In the genomic region with DNA sequence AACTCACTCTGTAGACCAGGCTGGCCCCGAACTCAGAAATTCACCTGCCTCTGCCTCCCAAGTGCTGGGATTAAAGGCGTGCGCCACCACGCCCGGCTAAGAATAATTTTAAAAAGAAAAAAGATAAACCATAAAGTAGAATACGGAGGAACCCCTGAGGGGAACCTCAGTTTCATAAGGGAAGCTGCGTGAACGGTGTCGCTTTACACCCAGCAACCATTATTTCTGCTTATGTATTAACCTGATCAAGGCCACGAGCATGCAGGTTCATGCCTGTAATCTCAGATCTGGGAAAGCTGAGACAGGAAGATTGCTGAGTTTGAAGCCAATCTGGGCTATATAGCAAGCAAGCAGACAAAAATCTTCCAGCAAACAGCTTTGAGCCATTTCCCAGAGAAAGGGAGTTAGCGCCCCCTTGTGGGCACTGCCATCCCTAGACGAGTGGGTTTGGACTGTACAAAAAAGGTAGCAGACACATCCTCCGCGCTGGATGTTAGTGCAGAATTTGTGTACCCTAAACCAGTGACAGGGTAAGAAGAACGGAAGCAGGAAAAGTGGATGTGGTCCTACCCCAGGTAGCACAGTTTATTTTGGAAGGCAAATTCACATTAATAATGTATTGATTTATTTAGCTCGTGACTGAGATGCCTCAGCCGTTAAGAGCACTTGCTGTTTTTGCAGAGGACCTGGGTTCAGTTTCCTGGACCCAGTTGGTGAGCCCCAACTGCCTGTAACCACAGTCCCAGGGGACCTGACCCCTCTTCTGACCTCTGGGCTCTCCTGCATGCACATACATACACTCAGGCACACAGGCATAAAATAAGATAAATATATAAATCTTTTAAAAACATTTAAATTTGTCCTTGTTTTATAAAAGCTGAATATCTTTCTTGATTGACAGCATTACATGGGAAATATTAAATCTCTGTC, we compare ENCODE assay signal across 8 mouse cellular contexts. TPM values are rescaled to one million over a fixed set of nuclear protein-coding genes. Genes with fewer than 3 reads are reported as not detected.
A peak's percentile ranks its signal among the peaks of the same experiment; 100 is the strongest.
DNase-seq lines count a peak whose midpoint lies in the region; ATAC-seq and TF ChIP-seq lines count a peak whose summit lies in the region.

No protein-coding gene starts in this region.

- H3K27me3 ChIP-seq in C2C12 (ENCODE audit: control insufficient read depth, insufficient read depth, insufficient read length) = no peaks in the 10 kb centered on the region
- no peaks in the 10 kb centered on the region for H3K27me3 ChIP-seq in embryonic facial prominence, embryonic 11.5 days (ENCODE audit: control insufficient read depth, insufficient read depth, low read length)
- H3K27me3 ChIP-seq in heart, embryonic 12.5 days (replicated peaks) = no peaks in the 10 kb centered on the region
- 0 out of 2 replicates have a peak, but pooled peaks cover 3% of the 10 kb centered on the region for H3K27me3 ChIP-seq in liver, embryonic 15.5 days
- no peaks in the 10 kb centered on the region for H3K27me3 ChIP-seq in neural tube, embryonic 13.5 days
- H3K27me3 ChIP-seq in stomach, postnatal 0 days (ENCODE audit: control insufficient read depth, insufficient read depth, low read length) = no peaks in the 10 kb centered on the region

- no peak overlapping the region for H3K9ac ChIP-seq in embryonic facial prominence, embryonic 11.5 days (replicated peaks; ENCODE audit: low read length)
- H3K9ac ChIP-seq in heart, embryonic 12.5 days = no peak overlapping the region
- H3K9ac ChIP-seq in liver, embryonic 15.5 days = no peak overlapping the region
- H3K9ac ChIP-seq in neural tube, embryonic 13.5 days = no peak overlapping the region
- no peak overlapping the region for H3K9ac ChIP-seq in stomach, postnatal 0 days (ENCODE audit: low read length)

- peak; percentile 59; the same call in 1 of the 2 replicates for ATAC-seq in embryonic facial prominence, embryonic 11.5 days (replicated peaks; ENCODE audit: insufficient number of reproducible peaks, low FRiP score, low TSS enrichment, low read depth)
- peak; percentile 51 for ATAC-seq in heart, embryonic 12.5 days (ENCODE audit: insufficient number of reproducible peaks, low FRiP score)
- peak; percentile 40; the same call in 1 of the 2 replicates for ATAC-seq in liver, embryonic 15.5 days (ENCODE audit: insufficient read depth)
- peak; percentile 79 for ATAC-seq in neural tube, embryonic 13.5 days (ENCODE audit: low read depth)
- ATAC-seq in stomach, postnatal 0 days (ENCODE audit: low FRiP score, low TSS enrichment) = peak; percentile 72

- no peaks in the 10 kb centered on the region for H3K79me3 ChIP-seq in C2C12 (ENCODE audit: low read depth)

- no peaks in the 10 kb centered on the region for H3K9me3 ChIP-seq in embryonic facial prominence, embryonic 11.5 days (replicated peaks; ENCODE audit: control insufficient read depth, low read length)
- H3K9me3 ChIP-seq in heart, embryonic 12.5 days (replicated peaks) = peaks cover 3% of the 10 kb centered on the region; the same call in 1 of the 2 replicates
- H3K9me3 ChIP-seq in liver, embryonic 15.5 days (replicated peaks) = no peaks in the 10 kb centered on the region
- H3K9me3 ChIP-seq in neural tube, embryonic 13.5 days = no peaks in the 10 kb centered on the region
- no peaks in the 10 kb centered on the region for H3K9me3 ChIP-seq in stomach, postnatal 0 days (ENCODE audit: control insufficient read depth, low read length)

- H3K36me3 ChIP-seq in C2C12 (ENCODE audit: control insufficient read depth, insufficient read depth) = no peaks in the 10 kb centered on the region
- no peaks in the 10 kb centered on the region for H3K36me3 ChIP-seq in embryonic facial prominence, embryonic 11.5 days (replicated peaks; ENCODE audit: control insufficient read depth, insufficient read depth, low read depth, low read length)
- no peaks in the 10 kb centered on the region for H3K36me3 ChIP-seq in heart, embryonic 12.5 days
- H3K36me3 ChIP-seq in liver, embryonic 15.5 days (replicated peaks) = no peaks in the 10 kb centered on the region
- no peaks in the 10 kb centered on the region for H3K36me3 ChIP-seq in neural tube, embryonic 13.5 days
- H3K36me3 ChIP-seq in stomach, postnatal 0 days (ENCODE audit: control insufficient read depth, insufficient read depth, low read length) = no peaks in the 10 kb centered on the region

- no peaks in the 10 kb centered on the region for H3K4me1 ChIP-seq in embryonic facial prominence, embryonic 11.5 days (ENCODE audit: control insufficient read depth, insufficient read depth, low read length)
- H3K4me1 ChIP-seq in heart, embryonic 12.5 days (replicated peaks) = no peaks in the 10 kb centered on the region
- peaks cover 3% of the 10 kb centered on the region for H3K4me1 ChIP-seq in liver, embryonic 15.5 days (replicated peaks)
- no peaks in the 10 kb centered on the region for H3K4me1 ChIP-seq in neural tube, embryonic 13.5 days (replicated peaks)
- no peaks in the 10 kb centered on the region for H3K4me1 ChIP-seq in stomach, postnatal 0 days (replicated peaks; ENCODE audit: control insufficient read depth, insufficient read depth)

- no peak overlapping the region for H3K4me2 ChIP-seq in embryonic facial prominence, embryonic 11.5 days (ENCODE audit: low read depth, low read length)
- H3K4me2 ChIP-seq in heart, embryonic 12.5 days = no peak overlapping the region
- no peak overlapping the region for H3K4me2 ChIP-seq in liver, embryonic 15.5 days
- no peak overlapping the region for H3K4me2 ChIP-seq in neural tube, embryonic 13.5 days
- H3K4me2 ChIP-seq in stomach, postnatal 0 days (replicated peaks; ENCODE audit: low read depth) = no peak overlapping the region

- H3K27ac ChIP-seq in embryonic facial prominence, embryonic 11.5 days (replicated peaks; ENCODE audit: low read depth, low read length) = no peak overlapping the region
- H3K27ac ChIP-seq in heart, embryonic 12.5 days (ENCODE audit: poor library complexity, severe bottlenecking) = no peak overlapping the region
- no peak overlapping the region for H3K27ac ChIP-seq in liver, embryonic 15.5 days (replicated peaks)
- H3K27ac ChIP-seq in neural tube, embryonic 13.5 days (replicated peaks) = no peak overlapping the region
- no peak overlapping the region for H3K27ac ChIP-seq in stomach, postnatal 0 days (replicated peaks)

- H3K4me3 ChIP-seq in C2C12 (ENCODE audit: insufficient read depth, poor library complexity, severe bottlenecking) = no peak overlapping the region
- H3K4me3 ChIP-seq in embryonic facial prominence, embryonic 11.5 days (ENCODE audit: low read depth, low read length) = no peak overlapping the region
- H3K4me3 ChIP-seq in heart, embryonic 12.5 days = no peak overlapping the region
- H3K4me3 ChIP-seq in liver, embryonic 15.5 days (replicated peaks) = no peak overlapping the region
- H3K4me3 ChIP-seq in neural tube, embryonic 13.5 days = no peak overlapping the region
- no peak overlapping the region for H3K4me3 ChIP-seq in stomach, postnatal 0 days (ENCODE audit: low read depth, low read length)

- peak; percentile 62 for TF ChIP-seq CTCF in C2C12 (IDR thresholded peaks at IDR 0.05; ENCODE audit: control insufficient read depth, insufficient read depth, insufficient read length)
- peak; percentile 98 for TF ChIP-seq CTCF in stomach, postnatal 0 days (IDR thresholded peaks at IDR 0.05; ENCODE audit: low read depth)

- no peaks in the 10 kb centered on the region for H3K79me2 ChIP-seq in C2C12 (ENCODE audit: control insufficient read depth, insufficient read depth)

- 57% methylated on average over 17 of the region's 17 CpGs for WGBS in embryonic facial prominence, embryonic 11.5 days
- 50% methylated on average over 17 of the region's 17 CpGs for WGBS in heart, embryonic 12.5 days
- WGBS in liver, embryonic 15.5 days (ENCODE audit: insufficient replicate concordance) = 43% methylated on average over 17 of the region's 17 CpGs
- 55% methylated on average over 17 of the region's 17 CpGs for WGBS in neural tube, embryonic 13.5 days
- 49% methylated on average over 17 of the region's 17 CpGs for WGBS in stomach, postnatal 0 days

- no peak for TF ChIP-seq EP300 in stomach, postnatal 0 days (optimal IDR thresholded peaks at IDR 0.05)

- no peak overlapping the region for H3ac ChIP-seq in C2C12 (ENCODE audit: control insufficient read depth, insufficient read length, low read depth)

- peak; percentile 92 for DNase-seq in adrenal gland, postnatal 25 days
- peak; percentile 93 for DNase-seq in embryonic facial prominence, embryonic 11.5 days (ENCODE audit: low spot score)
- DNase-seq in kidney, postnatal 36 days = peak; percentile 83 to 96
- DNase-seq in stomach, postnatal 0 days (ENCODE audit: low spot score) = peak; percentile 88

RNA-seq across cellular contexts. Expression of a gene that starts 7.9 kb away (rescaled TPM):
- 0.08 TPM for polyA plus RNA-seq in C2C12 (2012; fragmentation: generic; extraction: Trizol)
- 19.0 and 25.4 TPM in 2 replicates for total RNA-seq in adrenal gland, postnatal 25 days (2021)
- polyA plus RNA-seq in embryonic facial prominence, embryonic 11.5 days (2014; fragmentation: Nextera tagmentation; extraction: Ambion mirVana) = 14.3 and 15.7 TPM in 2 replicates
- 28.9 and 31.6 TPM in 2 replicates for polyA plus RNA-seq in heart, embryonic 12.5 days (2016; fragmentation: Nextera tagmentation; extraction: Ambion mirVana)
- 221 and 246 TPM in 2 replicates for polyA plus RNA-seq in liver, embryonic 15.5 days (2015; fragmentation: Nextera tagmentation; extraction: Ambion mirVana)
- polyA plus RNA-seq in neural tube, embryonic 13.5 days (2015; fragmentation: Nextera tagmentation; extraction: Ambion mirVana) = 1.4 and 1.6 TPM in 2 replicates
- polyA plus RNA-seq in stomach, postnatal 0 days (2015; fragmentation: Nextera tagmentation; extraction: Ambion mirVana) = 41.5 and 42.9 TPM in 2 replicates

RNA-seq across cellular contexts. Expression of a gene that starts 13.3 kb away (rescaled TPM):
- polyA plus RNA-seq in C2C12 (2012; fragmentation: generic; extraction: Trizol) = 47.9 TPM
- total RNA-seq in adrenal gland, postnatal 25 days (2021) = 52.5 and 64.8 TPM in 2 replicates
- polyA plus RNA-seq in embryonic facial prominence, embryonic 11.5 days (2014; fragmentation: Nextera tagmentation; extraction: Ambion mirVana) = 52.7 and 58.2 TPM in 2 replicates
- polyA plus RNA-seq in heart, embryonic 12.5 days (2016; fragmentation: Nextera tagmentation; extraction: Ambion mirVana) = 43.8 and 45.2 TPM in 2 replicates
- polyA plus RNA-seq in liver, embryonic 15.5 days (2015; fragmentation: Nextera tagmentation; extraction: Ambion mirVana) = 29.4 and 35.6 TPM in 2 replicates
- polyA plus RNA-seq in neural tube, embryonic 13.5 days (2015; fragmentation: Nextera tagmentation; extraction: Ambion mirVana) = 83.8 and 86.9 TPM in 2 replicates
- polyA plus RNA-seq in stomach, postnatal 0 days (2015; fragmentation: Nextera tagmentation; extraction: Ambion mirVana) = 99.2 and 106 TPM in 2 replicates

RNA-seq across cellular contexts. Expression of a gene that starts 26.4 kb away (rescaled TPM):
- 183 TPM for polyA plus RNA-seq in C2C12 (2012; fragmentation: generic; extraction: Trizol)
- 75.1 and 75.8 TPM in 2 replicates for total RNA-seq in adrenal gland, postnatal 25 days (2021)
- polyA plus RNA-seq in embryonic facial prominence, embryonic 11.5 days (2014; fragmentation: Nextera tagmentation; extraction: Ambion mirVana) = 210 and 215 TPM in 2 replicates
- 102 and 104 TPM in 2 replicates for polyA plus RNA-seq in heart, embryonic 12.5 days (2016; fragmentation: Nextera tagmentation; extraction: Ambion mirVana)
- polyA plus RNA-seq in liver, embryonic 15.5 days (2015; fragmentation: Nextera tagmentation; extraction: Ambion mirVana) = 88.8 and 89.4 TPM in 2 replicates
- polyA plus RNA-seq in neural tube, embryonic 13.5 days (2015; fragmentation: Nextera tagmentation; extraction: Ambion mirVana) = 170 and 172 TPM in 2 replicates
- polyA plus RNA-seq in stomach, postnatal 0 days (2015; fragmentation: Nextera tagmentation; extraction: Ambion mirVana) = 119 TPM in 2 replicates

RNA-seq across cellular contexts. Expression of a gene that starts 44.4 kb away (rescaled TPM):
- polyA plus RNA-seq in C2C12 (2012; fragmentation: generic; extraction: Trizol) = 52.4 TPM
- 0.46 and 0.76 TPM in 2 replicates for total RNA-seq in adrenal gland, postnatal 25 days (2021)
- 1.4 and 4.0 TPM in 2 replicates for polyA plus RNA-seq in embryonic facial prominence, embryonic 11.5 days (2014; fragmentation: Nextera tagmentation; extraction: Ambion mirVana)
- polyA plus RNA-seq in heart, embryonic 12.5 days (2016; fragmentation: Nextera tagmentation; extraction: Ambion mirVana) = 391 and 421 TPM in 2 replicates
- 0.96 and 1.4 TPM in 2 replicates for polyA plus RNA-seq in liver, embryonic 15.5 days (2015; fragmentation: Nextera tagmentation; extraction: Ambion mirVana)
- 2.6 and 2.9 TPM in 2 replicates for polyA plus RNA-seq in neural tube, embryonic 13.5 days (2015; fragmentation: Nextera tagmentation; extraction: Ambion mirVana)
- 851 and 1,082 TPM in 2 replicates for polyA plus RNA-seq in stomach, postnatal 0 days (2015; fragmentation: Nextera tagmentation; extraction: Ambion mirVana)

RNA-seq across cellular contexts. Expression of a gene that starts 44.5 kb away (rescaled TPM):
- polyA plus RNA-seq in C2C12 (2012; fragmentation: generic; extraction: Trizol) = not detected
- 2.4 and 3.2 TPM in 2 replicates for total RNA-seq in adrenal gland, postnatal 25 days (2021)
- 0.10 and 0.11 TPM in 2 replicates for polyA plus RNA-seq in embryonic facial prominence, embryonic 11.5 days (2014; fragmentation: Nextera tagmentation; extraction: Ambion mirVana)
- polyA plus RNA-seq in heart, embryonic 12.5 days (2016; fragmentation: Nextera tagmentation; extraction: Ambion mirVana) = 0.17 TPM in 1 of 2 replicates, not detected in the other
- polyA plus RNA-seq in liver, embryonic 15.5 days (2015; fragmentation: Nextera tagmentation; extraction: Ambion mirVana) = 0.02 and 0.03 TPM in 2 replicates
- 0.12 and 0.31 TPM in 2 replicates for polyA plus RNA-seq in neural tube, embryonic 13.5 days (2015; fragmentation: Nextera tagmentation; extraction: Ambion mirVana)
- polyA plus RNA-seq in stomach, postnatal 0 days (2015; fragmentation: Nextera tagmentation; extraction: Ambion mirVana) = 0.47 and 0.61 TPM in 2 replicates
